ENCODE assay signal across 8 mouse cellular contexts in genomic region chrX:101527356-101527755, GRCm38 (mm10). TPM values are rescaled to one million over a fixed set of nuclear protein-coding genes. Genes with fewer than 3 reads are reported as not detected.
DNase-seq lines count a peak whose midpoint lies in the region; ATAC-seq and TF ChIP-seq lines count a peak whose summit lies in the region.

No protein-coding gene starts in this region.

- H3K27ac ChIP-seq in stomach, embryonic 16.5 days (ENCODE audit: low read length) = no peak overlapping the region
- no peak overlapping the region for H3K27ac ChIP-seq in forebrain, embryonic 13.5 days
- H3K27ac ChIP-seq in left cerebral cortex, adult 2 months = no peak overlapping the region

- ATAC-seq in stomach, embryonic 16.5 days (ENCODE audit: insufficient read depth, low FRiP score) = no peak
- no peak for ATAC-seq in forebrain, embryonic 13.5 days

- peak; percentile 31 for DNase-seq in B cell, adult 2 months
- DNase-seq in ES-CJ7 (ENCODE audit: low read depth, low spot score) = peak; percentile 83
- peak; percentile 8 to 20 for DNase-seq in heart, adult 9 months (ENCODE audit: low spot score in 2 of 2)
- DNase-seq in liver = peak; percentile 57
- no peak for DNase-seq in ovary, postnatal 36 days (ENCODE audit: low spot score)
- DNase-seq in left cerebral cortex, adult 2 months (ENCODE audit: extremely low spot score in 1 of 2, low spot score in 2 of 2) = no peak

- peak overlapping the region; percentile 28 for H3K4me3 ChIP-seq in stomach, embryonic 16.5 days (replicated peaks; ENCODE audit: low read length)
- H3K4me3 ChIP-seq in forebrain, embryonic 13.5 days = no peak overlapping the region
- no peak overlapping the region for H3K4me3 ChIP-seq in left cerebral cortex, adult 2 months

- TF ChIP-seq CTCF in left cerebral cortex, adult 2 months (IDR thresholded peaks at IDR 0.05) = no peak

- intact Hi-C loops in left cerebral cortex, adult 2 months (cut with DNase I) = no loop called here

- H3K27me3 ChIP-seq in stomach, embryonic 16.5 days (ENCODE audit: control insufficient read depth, insufficient read depth, low read length) = no peaks in the 10 kb centered on the region
- no peaks in the 10 kb centered on the region for H3K27me3 ChIP-seq in forebrain, embryonic 13.5 days

- H3K4me2 ChIP-seq in stomach, embryonic 16.5 days (ENCODE audit: low read depth, low read length) = no peak overlapping the region
- H3K4me2 ChIP-seq in forebrain, embryonic 13.5 days = no peak overlapping the region

- no peak overlapping the region for H3K9ac ChIP-seq in stomach, embryonic 16.5 days (ENCODE audit: low read length)
- no peak overlapping the region for H3K9ac ChIP-seq in forebrain, embryonic 13.5 days

- H3K36me3 ChIP-seq in stomach, embryonic 16.5 days (ENCODE audit: control insufficient read depth, insufficient read depth, low read length) = no peaks in the 10 kb centered on the region
- no peaks in the 10 kb centered on the region for H3K36me3 ChIP-seq in forebrain, embryonic 13.5 days (ENCODE audit: poor library complexity, severe bottlenecking)

- H3K9me3 ChIP-seq in stomach, embryonic 16.5 days (replicated peaks; ENCODE audit: control insufficient read depth, low read length) = no peaks in the 10 kb centered on the region
- H3K9me3 ChIP-seq in forebrain, embryonic 13.5 days (replicated peaks) = no peaks in the 10 kb centered on the region

- no peaks in the 10 kb centered on the region for H3K4me1 ChIP-seq in stomach, embryonic 16.5 days (ENCODE audit: control insufficient read depth, insufficient read depth, low read length)
- H3K4me1 ChIP-seq in forebrain, embryonic 13.5 days = no peaks in the 10 kb centered on the region

- WGBS in stomach, embryonic 16.5 days = 42% methylated on average over 9 of the region's 9 CpGs
- WGBS in forebrain, embryonic 13.5 days = 62% methylated on average over 9 of the region's 9 CpGs

RNA-seq across cellular contexts. Expression of gene Taf1, which starts 5.2 kb away (rescaled TPM):
- polyA plus RNA-seq in stomach, embryonic 16.5 days (2015; fragmentation: Nextera tagmentation; extraction: Ambion mirVana) = 12.9 and 14.0 TPM in 2 replicates
- 18.1 and 19.5 TPM in 2 replicates for polyA plus RNA-seq in forebrain, embryonic 13.5 days (2015; fragmentation: Nextera tagmentation; extraction: Ambion mirVana)
- total RNA-seq in left cerebral cortex, adult 2 months (2021) = 10 to 100 TPM; 53.2 to 53.5 TPM

Comparison
In these comparisons a context has a peak if more than half of its experiments do, and no peak if none do; other contexts are left out.
1. DNase-seq: peak in B cell, adult 2 months (2 of 2), ES-CJ7 (single experiment), heart, adult 9 months (2 of 2) and liver (single experiment); none in ovary, postnatal 36 days (single experiment) and left cerebral cortex, adult 2 months (0 of 2).